Mouse (Mus musculus) kidney, adult 8-10 months (tissue): ENCODE data around the gene Ncf4.
"Not testable (repeated sequence)": the region's sequence is repeated elsewhere in the genome, so short reads cannot be mapped to it uniquely, and the experiment has no call there.

ENCODE experiments used
- DNase-seq, 2 experiments: peaks; one replicate each; pipeline ENCODE4 v3.0.0; 2022

The Ncf4 gene

DNA sequence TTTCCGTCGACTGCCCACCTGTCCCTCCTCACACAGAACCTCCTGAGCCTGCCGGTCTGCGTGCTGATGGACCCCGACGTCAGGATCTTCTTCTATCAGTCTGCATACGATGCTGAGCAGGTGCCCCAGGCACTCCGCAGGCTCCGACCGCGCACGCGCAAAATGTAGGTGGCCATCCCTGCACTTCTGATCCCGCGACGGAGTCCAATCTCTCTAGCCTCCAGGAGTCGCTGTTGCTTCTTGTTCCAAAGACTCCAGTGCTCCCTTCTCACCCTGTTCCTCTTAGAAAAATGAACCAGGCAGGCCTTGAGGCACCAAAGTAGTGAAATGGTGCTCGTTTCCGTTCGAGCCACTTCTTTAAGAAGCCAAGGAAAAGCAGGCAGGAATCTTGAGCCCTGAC, 10.2 kb downstream of the Ncf4 start:
- DNase-seq, result peak in 1 of 2 experiments; percentile 21

DNA sequence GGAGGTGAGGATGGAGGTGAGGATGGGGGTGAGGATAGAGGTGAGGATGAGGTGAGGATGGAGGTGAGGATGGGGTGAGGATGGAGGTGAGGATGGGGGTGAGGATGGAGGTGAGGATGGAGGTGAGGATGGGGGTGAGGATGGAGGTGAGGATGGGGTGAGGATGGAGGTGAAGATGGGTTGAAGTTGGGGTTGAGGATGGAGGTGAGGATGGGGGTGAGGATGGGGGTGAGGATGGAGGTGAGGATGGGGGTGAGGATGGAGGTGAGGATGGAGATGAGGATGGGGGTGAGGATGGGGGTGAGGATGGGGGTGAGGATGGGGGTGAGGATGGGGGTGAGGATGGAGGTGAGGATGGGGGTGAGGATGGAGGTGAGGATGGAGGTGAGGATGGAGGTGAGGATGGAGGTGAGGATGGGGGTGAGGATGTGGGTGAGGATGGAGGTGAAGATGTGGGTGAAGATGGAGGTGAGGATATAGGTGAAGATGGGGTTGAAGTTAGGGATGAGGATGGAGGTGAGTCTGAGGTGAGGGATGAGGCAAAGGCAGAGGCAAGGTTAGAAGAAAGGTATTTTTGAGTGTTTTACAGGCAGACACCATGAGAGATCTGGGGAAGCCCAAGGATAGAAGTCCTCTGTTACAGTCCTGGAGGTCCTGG, 12.1 kb downstream of the Ncf4 start:
- not testable (repeated sequence) for DNase-seq

GRCm38 (mm10) chr15:78257326-78258050, 12.9 kb downstream of the Ncf4 start:
- DNase-seq, result peak; percentile 23 to 53

DNA sequence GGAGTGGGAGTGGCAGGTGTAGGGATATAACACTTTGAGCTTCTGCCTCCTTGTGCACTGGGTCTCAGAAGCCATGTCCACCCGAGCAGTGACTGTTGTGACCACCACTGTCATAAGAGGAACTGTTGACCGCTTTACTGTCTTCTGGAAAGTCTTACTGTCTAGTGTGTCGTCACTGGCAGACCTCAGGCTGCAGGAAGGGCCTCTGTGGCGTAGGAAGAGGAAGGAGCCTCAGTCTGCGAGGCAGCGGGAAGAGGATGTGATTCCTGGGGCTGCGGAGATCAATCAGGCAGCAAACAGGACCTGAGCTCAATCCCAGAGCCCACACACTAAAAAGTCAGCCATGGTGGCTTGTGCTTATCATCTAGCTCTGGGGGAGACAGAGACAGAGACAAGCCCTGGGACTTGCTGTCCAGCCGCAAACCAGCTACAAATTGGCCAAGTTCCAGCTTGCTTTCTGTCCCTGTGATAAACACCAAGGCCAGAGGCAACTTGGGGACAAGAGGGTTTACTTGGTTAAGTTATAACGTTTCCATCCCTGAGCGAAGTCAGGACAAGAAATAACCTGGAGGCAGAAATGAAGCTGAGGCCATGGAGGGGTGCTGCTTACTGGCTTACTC, 13.8 kb downstream of the Ncf4 start:
- DNase-seq, result peak in 1 of 2 experiments; percentile 5

- DNase-seq, result no peak
These were observed 16.2 kb downstream of the Ncf4 start for GRCm38 (mm10) chr15:78260668-78261333.

DNA sequence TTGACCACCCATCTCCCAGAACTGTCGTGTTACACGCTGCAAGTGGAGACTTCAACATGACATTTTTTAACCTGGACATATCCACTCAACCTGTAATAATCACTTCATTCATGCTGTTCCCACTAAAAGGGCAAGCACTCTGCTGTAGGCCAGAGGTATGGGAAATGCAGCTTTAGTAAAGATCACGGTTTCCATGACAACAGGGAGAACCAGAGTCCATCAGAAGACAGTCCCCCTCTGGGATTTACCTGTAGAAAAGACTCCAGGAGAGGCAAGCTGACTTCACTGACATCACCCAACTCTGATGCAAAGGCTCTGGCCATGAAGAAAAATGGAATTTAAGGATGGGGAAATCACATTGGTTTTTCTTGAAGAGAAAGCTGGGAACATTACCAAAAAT, 18.7 kb downstream of the Ncf4 start:
- no peak for DNase-seq

GRCm38 (mm10) chr15:78267441-78267840, 22.8 kb downstream of the Ncf4 start:
- DNase-seq, result no peak

DNA sequence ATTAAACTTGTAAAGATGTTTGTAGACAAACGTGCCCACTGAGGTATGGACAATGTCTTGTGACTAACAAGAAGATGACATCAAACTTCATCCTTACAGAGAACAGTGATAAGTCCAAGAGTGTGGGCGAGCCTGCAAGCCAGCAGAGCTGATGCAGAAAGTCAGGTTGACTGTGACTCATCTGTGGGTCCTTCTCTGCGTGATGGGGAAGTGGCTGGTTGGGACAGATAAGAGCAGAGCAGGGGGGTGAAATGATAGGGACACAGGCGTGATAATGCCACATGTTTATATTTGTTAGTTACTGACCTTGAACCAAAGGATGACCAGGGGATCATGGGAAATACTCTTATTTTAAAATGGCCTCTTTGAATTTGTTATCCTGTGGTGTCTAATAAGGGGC, 23.3 kb downstream of the Ncf4 start:
- no peak for DNase-seq

- no peak for DNase-seq
These were observed 26.6 kb downstream of the Ncf4 start for GRCm38 (mm10) chr15:78271208-78271607.

DNA sequence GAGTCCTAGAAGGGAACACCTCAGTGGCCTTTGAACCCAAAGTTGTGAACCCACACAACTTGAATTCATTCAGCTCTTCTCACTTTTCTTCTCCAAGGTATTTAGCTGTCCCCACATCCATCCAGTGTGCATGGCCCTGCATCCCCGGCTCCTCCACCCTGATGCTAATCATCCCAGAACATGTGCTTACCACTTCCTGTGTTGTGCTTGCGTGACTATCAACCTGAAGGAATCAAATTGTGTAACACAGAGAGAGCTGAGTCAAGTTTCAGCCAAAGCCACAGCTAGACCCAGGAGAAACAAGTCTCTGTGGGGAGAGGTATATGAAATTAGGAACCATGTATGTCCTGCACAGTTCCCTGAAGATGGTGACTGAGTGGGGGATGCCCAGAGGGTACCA, 33.7 kb downstream of the Ncf4 start:
- no peak for DNase-seq

DNA sequence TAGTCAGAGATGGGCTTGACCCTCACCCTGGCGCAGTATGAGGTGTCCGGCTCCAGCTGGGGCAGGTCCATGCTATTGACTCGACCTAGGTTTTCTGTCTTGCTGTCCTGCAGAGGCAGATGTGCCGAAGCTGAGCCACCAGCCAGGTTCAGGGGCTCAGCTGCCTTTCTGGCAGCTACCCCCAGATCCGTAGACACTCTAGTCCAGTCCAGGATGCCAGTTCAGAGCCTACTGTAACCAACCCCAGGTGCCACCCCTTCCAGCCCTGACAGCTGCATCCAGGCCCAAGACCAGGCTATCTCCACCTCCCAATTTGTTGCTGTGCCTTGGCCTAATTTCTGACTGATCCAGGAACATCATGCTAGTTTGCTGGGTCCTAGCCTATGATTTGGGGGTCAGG, 43.3 kb downstream of the Ncf4 start:
- no peak for DNase-seq

GRCm38 (mm10) chr15:78289775-78290174, 45.2 kb downstream of the Ncf4 start:
- not testable (repeated sequence) for DNase-seq

DNA sequence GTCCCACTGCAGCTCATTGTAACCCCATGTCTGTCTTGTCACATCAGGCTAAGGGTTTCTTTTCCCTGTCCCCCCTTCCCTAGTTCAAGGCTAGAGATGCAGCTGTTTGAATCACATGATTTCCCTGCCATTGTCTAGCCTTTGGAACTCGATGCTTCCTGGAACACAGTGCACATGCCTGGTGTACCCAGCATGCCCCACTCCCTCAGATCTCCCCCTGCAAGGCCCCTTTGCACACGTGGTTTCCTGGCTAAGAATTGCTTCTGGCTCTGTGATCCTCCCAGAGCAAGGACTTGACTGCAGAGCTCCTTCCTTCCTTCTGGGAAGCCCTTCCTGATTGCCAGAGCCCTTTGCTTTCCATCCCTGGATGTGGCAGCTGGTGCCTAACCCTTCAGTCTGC, 48.6 kb downstream of the Ncf4 start:
- not testable (repeated sequence) for DNase-seq

DNA sequence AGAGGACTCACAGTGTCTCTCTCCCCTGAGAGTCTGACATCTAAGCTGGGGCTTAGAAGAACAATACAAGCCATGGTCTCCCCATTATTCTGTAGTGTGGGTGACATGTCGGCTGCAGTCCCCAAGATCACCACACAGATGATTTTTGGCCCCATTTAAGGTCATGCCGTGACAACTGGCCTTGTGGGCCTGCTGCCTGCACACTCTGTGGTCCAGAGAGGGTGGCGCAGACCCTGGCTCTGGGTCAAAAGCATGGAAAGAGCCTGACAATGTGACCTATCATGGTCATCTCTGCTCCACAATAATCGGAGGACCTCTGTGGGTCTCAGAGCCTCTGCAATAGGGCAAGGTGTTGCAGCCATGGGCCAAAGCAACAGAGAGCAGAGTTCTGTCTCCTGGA, 49.1 kb downstream of the Ncf4 start:
- no peak for DNase-seq

GRCm38 (mm10) chr15:78298558-78298957, 54.0 kb downstream of the Ncf4 start:
- no peak for DNase-seq

DNA sequence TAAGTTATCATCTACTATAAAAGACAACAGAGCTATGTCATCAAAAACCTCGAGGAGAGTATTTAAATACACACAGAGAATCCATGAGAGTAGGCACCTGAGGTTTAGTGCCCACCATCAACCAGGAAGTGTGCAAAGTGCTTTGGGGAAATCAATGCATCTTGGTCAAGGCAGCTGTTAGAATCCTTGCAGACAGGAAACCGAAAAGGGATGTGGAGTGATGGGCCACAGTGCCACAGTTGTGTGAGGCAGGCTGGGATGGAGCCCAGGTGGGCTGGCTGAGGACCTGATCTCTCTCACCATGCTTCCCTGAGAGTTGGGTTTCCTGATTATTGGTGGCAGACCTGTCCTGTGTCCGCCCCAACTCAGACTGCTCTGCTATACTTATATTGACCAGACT, 55.0 kb downstream of the Ncf4 start:
- DNase-seq, result no peak

DNA sequence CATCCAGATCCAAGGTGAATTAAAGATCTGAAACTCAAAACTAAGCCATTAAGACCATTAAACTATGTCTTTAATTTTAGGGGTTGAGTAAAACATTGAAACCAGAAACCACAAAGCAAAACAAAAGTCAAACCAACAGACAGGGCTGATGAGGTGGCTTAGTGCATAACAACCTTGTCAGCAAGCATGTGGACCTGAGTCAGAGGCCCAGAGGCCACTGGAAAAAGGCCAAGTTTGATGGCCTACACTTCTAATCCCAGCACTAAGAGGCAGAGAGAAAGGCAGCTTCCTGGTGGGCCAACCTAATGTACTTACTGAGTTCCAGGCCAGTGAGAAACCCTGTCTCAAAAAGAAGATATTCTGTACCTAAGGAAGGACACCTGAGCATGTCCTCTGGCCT, 56.2 kb downstream of the Ncf4 start:
- no peak for DNase-seq

GRCm38 (mm10) chr15:78302718-78303117, 58.1 kb downstream of the Ncf4 start:
- no peak for DNase-seq

DNA sequence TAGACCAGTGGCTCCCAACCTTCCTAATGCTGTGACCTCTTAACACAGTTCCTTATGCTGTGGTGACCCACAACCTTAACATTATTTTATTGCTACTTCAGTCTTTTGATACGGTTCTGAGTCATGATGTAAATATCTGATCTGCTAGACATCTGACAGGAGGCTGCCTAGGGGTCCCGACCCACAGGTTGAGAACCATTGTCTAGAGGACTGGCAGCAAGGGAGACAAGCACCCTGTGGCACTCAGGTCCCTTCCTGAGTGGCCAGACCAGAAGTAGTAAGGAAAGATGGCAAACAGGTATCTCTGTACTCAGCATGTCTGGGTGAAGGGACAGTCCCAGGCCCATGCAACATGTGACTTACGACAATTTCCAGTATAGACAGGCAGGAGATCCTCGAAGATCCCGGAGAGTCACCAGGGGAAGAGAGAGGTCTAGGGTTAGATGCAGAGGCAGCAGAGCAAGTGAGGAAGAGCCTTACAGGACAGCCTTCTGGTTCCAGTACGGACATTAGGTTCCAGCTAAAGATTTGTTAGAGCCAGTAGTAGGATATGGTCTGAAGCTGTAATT, 59.1 kb downstream of the Ncf4 start:
- no peak for DNase-seq

DNA sequence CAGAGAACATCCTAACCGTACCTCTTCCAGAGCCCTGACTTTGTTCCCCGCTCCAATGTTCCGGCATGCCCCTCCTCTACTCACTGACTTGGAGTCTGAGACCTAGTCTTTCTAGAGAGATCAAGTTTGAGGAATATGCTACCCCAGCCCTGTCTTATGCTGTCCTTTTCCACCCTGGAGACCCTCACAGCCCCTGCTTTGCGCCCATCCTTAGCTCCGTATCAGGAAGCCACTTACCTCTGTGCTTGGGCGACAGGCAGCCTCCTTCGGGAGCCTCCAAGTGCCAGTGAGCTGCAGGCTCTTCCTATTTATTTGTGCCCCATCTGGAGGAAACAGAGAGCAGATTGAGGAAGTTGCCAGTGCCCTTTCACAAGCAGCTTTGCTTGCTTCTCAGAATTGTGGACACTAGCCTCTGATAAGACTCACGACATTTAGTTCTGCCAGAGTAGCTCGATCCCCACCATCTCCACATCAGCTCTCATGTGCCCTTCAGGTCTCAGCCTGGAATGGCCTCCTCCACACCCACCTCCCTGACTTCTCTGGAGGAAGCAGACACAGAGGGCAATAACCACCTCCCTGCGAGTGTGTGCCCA, 60.8 kb downstream of the Ncf4 start, which contains the start of gene Csf2rb2:
Csf2rb2 (minus strand) TSS at position 381 of the 593 bp plus-strand sequence.
- no peak for DNase-seq

DNA sequence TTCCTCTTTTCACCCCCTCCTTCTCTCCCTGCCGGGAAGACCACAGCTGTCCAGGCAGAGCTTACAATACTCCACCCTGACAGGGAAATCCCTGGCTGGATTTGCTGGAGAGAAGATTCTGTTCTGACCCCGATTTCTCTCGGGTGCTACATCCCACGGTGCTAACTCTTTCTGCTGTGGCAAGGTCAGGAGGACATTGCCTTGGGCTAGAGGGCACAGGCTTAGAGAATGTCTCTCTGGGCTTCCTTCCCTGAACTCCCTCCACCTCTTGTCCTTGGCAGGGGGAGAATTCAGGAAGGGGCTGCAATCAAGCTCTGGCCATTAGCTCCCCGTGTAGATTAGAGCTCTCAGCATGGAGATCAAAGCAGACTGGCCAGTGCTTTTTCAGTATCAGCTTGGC, 65.3 kb downstream of the Ncf4 start:
- DNase-seq, result no peak

DNA sequence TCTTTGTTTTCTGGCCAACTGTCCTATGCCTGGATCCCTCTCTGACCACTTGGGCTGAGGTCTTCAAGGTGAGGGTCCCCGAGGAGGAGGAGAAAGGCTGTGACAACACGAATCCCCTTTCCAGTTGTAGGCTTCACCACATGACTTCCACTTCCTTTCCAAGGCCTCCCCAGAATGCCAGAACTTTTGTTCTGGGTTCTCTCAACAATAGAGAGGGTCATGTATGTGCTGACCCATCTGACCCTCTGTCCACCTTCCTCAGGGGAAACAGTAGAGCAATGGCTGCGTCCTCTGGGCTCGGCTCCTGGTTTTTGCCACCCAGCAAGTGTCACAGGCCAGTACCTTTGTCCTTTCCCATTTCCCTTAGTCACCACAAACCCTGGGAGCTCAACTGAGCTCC, 66.4 kb downstream of the Ncf4 start:
- no peak for DNase-seq
